Mouse (Mus musculus): ENCODE data around the gene Gtf2ird2. TPM values are rescaled to one million over a fixed set of nuclear protein-coding genes. Genes with fewer than 3 reads are reported as not detected.

The Gtf2ird2 gene
- polyA plus RNA-seq, 2 experiments: 7.9 to 14.8 TPM

DNA sequence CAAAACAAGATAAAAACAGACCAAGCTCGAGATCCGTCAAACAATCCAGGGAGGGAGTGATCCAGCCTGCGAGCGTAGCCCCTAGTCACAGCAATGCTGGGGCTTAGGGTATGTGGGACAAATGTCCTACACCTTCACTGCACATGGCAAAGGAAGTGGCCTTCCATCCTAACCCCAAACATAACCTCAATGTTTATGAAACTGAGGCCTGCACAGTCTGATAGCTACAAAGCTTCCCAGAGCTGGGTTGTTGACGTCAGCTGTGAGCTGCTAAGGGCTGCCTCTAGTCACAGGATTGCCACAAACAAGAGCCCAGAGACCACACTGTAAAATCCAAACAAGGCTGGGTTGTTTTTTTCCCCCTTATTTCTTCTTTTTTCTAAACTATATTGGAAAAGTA, 85.9 kb downstream of the Gtf2ird2 start:
- DNase-seq (ENCODE audit: low spot score) (no peak), ATAC-seq (ENCODE audit: low FRiP score, low read depth) (no peak)
- Histone ChIP-seq H3K4me1 (ENCODE audit: control insufficient read depth, insufficient read depth, low read length) (no peaks in the 10 kb centered on the region), H3K4me2 (replicated peaks; ENCODE audit: low read depth, low read length, severe bottlenecking) (no peak overlapping the region), H3K4me3 (replicated peaks; ENCODE audit: low read length) (no peak overlapping the region), H3K27me3 (ENCODE audit: control insufficient read depth, insufficient read depth, low read length) (no peaks in the 10 kb centered on the region), H3K36me3 (ENCODE audit: control insufficient read depth, insufficient read depth, low read length) (peaks cover 97% of the 10 kb centered on the region), H3K9ac (ENCODE audit: low read depth, low read length, severe bottlenecking) (no peak overlapping the region), H3K9me3 (ENCODE audit: control insufficient read depth, low read length) (no peaks in the 10 kb centered on the region), H3K27ac (replicated peaks; ENCODE audit: low read depth, low read length) (no peak overlapping the region)
- 83% methylated on average over 5 of the region's 5 CpGs for WGBS
- TF ChIP-seq POLR2A (IDR thresholded peaks at IDR 0.05; ENCODE audit: borderline replicate concordance, extremely low read depth, insufficient read depth, insufficient read length): no peak

DNA sequence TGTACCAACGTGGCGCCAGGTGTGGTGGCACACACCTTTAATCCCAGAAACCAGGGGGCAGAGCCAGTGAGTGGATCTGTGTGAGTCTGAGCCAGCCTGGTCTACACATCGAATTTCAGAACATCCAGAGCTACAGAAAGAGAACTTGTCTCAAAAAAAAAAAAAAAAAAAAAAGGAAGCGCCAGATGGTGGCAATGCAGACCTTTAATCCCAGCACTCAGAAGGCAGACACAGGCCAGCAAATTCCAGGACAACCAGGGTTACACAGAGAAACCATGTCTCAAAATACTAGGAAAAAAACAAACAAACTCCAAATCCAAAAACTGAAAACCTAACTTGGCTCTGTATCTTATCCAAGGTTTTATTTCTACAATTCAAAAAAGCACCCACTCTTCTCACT, 86.7 kb downstream of the Gtf2ird2 start:
- H3K4me3 ChIP-seq (replicated peaks; ENCODE audit: low read length): no peak overlapping the region
- 84% methylated on average over 4 of the region's 4 CpGs for WGBS
- no peak overlapping the region for H3K4me2 ChIP-seq (replicated peaks; ENCODE audit: low read depth, low read length, severe bottlenecking)
- H3K36me3 ChIP-seq (ENCODE audit: control insufficient read depth, insufficient read depth, low read length): peaks cover 97% of the 10 kb centered on the region
- DNase-seq (ENCODE audit: low spot score) (no peak), ATAC-seq (ENCODE audit: low FRiP score, low read depth) (no peak)
- no peak overlapping the region for H3K9ac ChIP-seq (ENCODE audit: low read depth, low read length, severe bottlenecking)
- no peaks in the 10 kb centered on the region for H3K27me3 ChIP-seq (ENCODE audit: control insufficient read depth, insufficient read depth, low read length)
- H3K4me1 ChIP-seq (ENCODE audit: control insufficient read depth, insufficient read depth, low read length): no peaks in the 10 kb centered on the region
- TF ChIP-seq POLR2A (IDR thresholded peaks at IDR 0.05; ENCODE audit: borderline replicate concordance, extremely low read depth, insufficient read depth, insufficient read length): no peak
- peak overlapping the region; percentile 48; the same call in 1 of the 2 replicates for H3K27ac ChIP-seq (replicated peaks; ENCODE audit: low read depth, low read length)
- no peaks in the 10 kb centered on the region for H3K9me3 ChIP-seq (ENCODE audit: control insufficient read depth, low read length)

DNA sequence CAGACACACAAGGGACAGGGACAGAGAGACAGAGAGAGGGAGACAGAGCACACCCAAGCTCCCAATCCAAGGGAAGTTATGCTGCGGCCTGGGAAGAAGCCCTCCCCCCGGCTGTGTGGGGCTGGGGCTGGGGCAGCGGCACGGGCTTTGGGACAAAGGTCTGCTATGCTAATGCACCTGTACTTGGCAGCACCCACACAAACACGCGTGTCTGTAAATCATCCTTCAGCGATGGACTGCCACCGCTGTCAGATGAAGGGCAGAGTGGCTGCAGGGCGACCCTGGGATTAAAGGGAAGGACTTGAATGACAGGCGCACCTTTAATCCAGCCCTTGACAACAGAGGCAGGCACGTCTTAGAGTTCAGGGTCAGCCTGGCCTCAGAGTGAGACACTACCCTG, 87.6 kb downstream of the Gtf2ird2 start:
- Histone ChIP-seq H3K36me3 (ENCODE audit: control insufficient read depth, insufficient read depth, low read length) (peaks cover 95% of the 10 kb centered on the region), H3K27me3 (ENCODE audit: control insufficient read depth, insufficient read depth, low read length) (no peaks in the 10 kb centered on the region), H3K4me2 (replicated peaks; ENCODE audit: low read depth, low read length, severe bottlenecking) (no peak overlapping the region), H3K27ac (replicated peaks; ENCODE audit: low read depth, low read length) (no peak overlapping the region), H3K9me3 (ENCODE audit: control insufficient read depth, low read length) (no peaks in the 10 kb centered on the region), H3K4me1 (ENCODE audit: control insufficient read depth, insufficient read depth, low read length) (no peaks in the 10 kb centered on the region), H3K9ac (ENCODE audit: low read depth, low read length, severe bottlenecking) (no peak overlapping the region), H3K4me3 (replicated peaks; ENCODE audit: low read length) (no peak overlapping the region)
- 90% methylated on average over 11 of the region's 11 CpGs for WGBS
- no peak for TF ChIP-seq POLR2A (IDR thresholded peaks at IDR 0.05; ENCODE audit: borderline replicate concordance, extremely low read depth, insufficient read depth, insufficient read length)
- ATAC-seq (ENCODE audit: low FRiP score, low read depth): no peak
- DNase-seq (ENCODE audit: low spot score): no peak

DNA sequence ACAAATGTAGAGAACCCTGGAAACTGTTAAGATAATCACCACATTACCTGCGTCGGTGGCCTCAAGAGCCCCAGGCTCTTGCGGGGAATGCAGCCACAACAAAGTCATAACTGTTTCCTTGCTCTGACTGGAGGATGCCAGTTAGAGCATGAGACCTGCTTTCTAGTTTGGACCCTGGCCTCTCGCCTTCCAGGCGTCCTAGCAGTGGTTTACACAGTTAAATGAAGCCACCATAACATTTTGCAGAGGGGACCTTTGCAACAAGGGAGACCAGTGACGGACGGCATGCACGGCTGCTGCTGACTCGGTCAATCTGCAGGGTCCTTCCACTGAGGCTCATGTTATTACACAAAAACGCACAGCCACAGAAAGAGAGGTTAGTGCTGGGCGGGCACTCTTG, 88.9 kb downstream of the Gtf2ird2 start:
- no peak overlapping the region for H3K4me3 ChIP-seq (replicated peaks; ENCODE audit: low read length)
- no peak for TF ChIP-seq POLR2A (IDR thresholded peaks at IDR 0.05; ENCODE audit: borderline replicate concordance, extremely low read depth, insufficient read depth, insufficient read length)
- no peak overlapping the region for H3K4me2 ChIP-seq (replicated peaks; ENCODE audit: low read depth, low read length, severe bottlenecking)
- 77% methylated on average over 11 of the region's 11 CpGs for WGBS
- H3K9me3 ChIP-seq (ENCODE audit: control insufficient read depth, low read length): no peaks in the 10 kb centered on the region
- ATAC-seq (ENCODE audit: low FRiP score, low read depth): no peak
- no peak overlapping the region for H3K27ac ChIP-seq (replicated peaks; ENCODE audit: low read depth, low read length)
- peaks cover 95% of the 10 kb centered on the region for H3K36me3 ChIP-seq (ENCODE audit: control insufficient read depth, insufficient read depth, low read length)
- H3K4me1 ChIP-seq (ENCODE audit: control insufficient read depth, insufficient read depth, low read length): no peaks in the 10 kb centered on the region
- H3K9ac ChIP-seq (ENCODE audit: low read depth, low read length, severe bottlenecking): no peak overlapping the region
- DNase-seq (ENCODE audit: low spot score): no peak
- H3K27me3 ChIP-seq (ENCODE audit: control insufficient read depth, insufficient read depth, low read length): no peaks in the 10 kb centered on the region

DNA sequence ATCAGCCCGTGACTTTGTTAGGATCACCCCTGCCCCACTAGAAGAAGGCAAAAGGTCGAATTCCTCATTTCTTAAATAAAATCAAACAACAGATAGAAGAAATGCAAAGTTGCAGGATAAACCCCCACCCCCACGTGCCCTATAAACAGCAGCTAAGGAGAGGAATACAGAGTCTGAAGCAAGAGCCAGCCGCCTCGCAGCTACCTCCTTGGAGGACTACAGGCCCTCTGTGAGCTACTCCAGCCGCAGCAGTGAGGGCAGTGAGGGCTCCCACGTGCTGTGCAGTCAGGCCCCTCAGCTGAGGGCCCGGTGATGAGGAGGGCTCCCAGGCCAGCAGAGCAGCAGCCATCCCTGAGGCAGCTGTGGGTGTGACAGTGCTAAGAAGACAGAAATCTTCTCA, 89.9 kb downstream of the Gtf2ird2 start:
- no peak overlapping the region for H3K4me2 ChIP-seq (replicated peaks; ENCODE audit: low read depth, low read length, severe bottlenecking)
- H3K9me3 ChIP-seq (ENCODE audit: control insufficient read depth, low read length): no peaks in the 10 kb centered on the region
- no peak for DNase-seq (ENCODE audit: low spot score)
- no peak overlapping the region for H3K9ac ChIP-seq (ENCODE audit: low read depth, low read length, severe bottlenecking)
- no peaks in the 10 kb centered on the region for H3K27me3 ChIP-seq (ENCODE audit: control insufficient read depth, insufficient read depth, low read length)
- no peak for ATAC-seq (ENCODE audit: low FRiP score, low read depth)
- no peak overlapping the region for H3K4me3 ChIP-seq (replicated peaks; ENCODE audit: low read length)
- H3K36me3 ChIP-seq (ENCODE audit: control insufficient read depth, insufficient read depth, low read length): peaks cover 95% of the 10 kb centered on the region
- H3K4me1 ChIP-seq (ENCODE audit: control insufficient read depth, insufficient read depth, low read length): no peaks in the 10 kb centered on the region
- H3K27ac ChIP-seq (replicated peaks; ENCODE audit: low read depth, low read length): no peak overlapping the region
- no peak for TF ChIP-seq POLR2A (IDR thresholded peaks at IDR 0.05; ENCODE audit: borderline replicate concordance, extremely low read depth, insufficient read depth, insufficient read length)
- 81% methylated on average over 8 of the region's 8 CpGs for WGBS

Other genes starting within 250 kb of the Gtf2ird2 start
- 10.3 and 13.4 TPM in 2 replicates for gene Castor2, start 84.3 kb upstream of the Gtf2ird2 start, polyA plus RNA-seq (2012; rRNA removed)
- gene Castor2, start 84.3 kb upstream of the Gtf2ird2 start, polyA plus RNA-seq (2014; fragmentation: Nextera tagmentation; extraction: Ambion mirVana): 10.8 and 11.5 TPM in 2 replicates
- gene Rcc1l, start 7.2 kb upstream of the Gtf2ird2 start, polyA plus RNA-seq (2012; rRNA removed): 24.7 and 26.4 TPM in 2 replicates
- gene Rcc1l, start 7.2 kb upstream of the Gtf2ird2 start, polyA plus RNA-seq (2014; fragmentation: Nextera tagmentation; extraction: Ambion mirVana): 30.1 and 30.4 TPM in 2 replicates
- 8.4 and 8.8 TPM in 2 replicates for gene Ncf1, start 45.6 kb downstream of the Gtf2ird2 start, polyA plus RNA-seq (2012; rRNA removed)
- 8.3 and 10.2 TPM in 2 replicates for gene Ncf1, start 45.6 kb downstream of the Gtf2ird2 start, polyA plus RNA-seq (2014; fragmentation: Nextera tagmentation; extraction: Ambion mirVana)
- gene Gtf2i, start 130.7 kb downstream of the Gtf2ird2 start, polyA plus RNA-seq (2012; rRNA removed): 186 and 190 TPM in 2 replicates
- gene Gtf2i, start 130.7 kb downstream of the Gtf2ird2 start, polyA plus RNA-seq (2014; fragmentation: Nextera tagmentation; extraction: Ambion mirVana): 169 and 195 TPM in 2 replicates

Data from limb, embryonic 14.5 days (tissue).